Mouse (Mus musculus): ENCODE measurements around the gene Pf4. TPM values are rescaled to one million over a fixed set of nuclear protein-coding genes. Genes with fewer than 3 reads are reported as not detected.

The Pf4 gene
- polyA plus RNA-seq (2012; ENCODE audit: insufficient read depth, low replicate concordance): 1,238 and 4,927 TPM in 2 replicates

- Histone ChIP-seq H3K9me3 (no peaks in the 10 kb centered on the region), H3K4me3 (replicated peaks) (peak within 1 kb of the TSS; percentile 96), H3K36me3 (replicated peaks; ENCODE audit: low read length) (peaks cover 20% of the 10 kb centered on the region), H3K27me3 (replicated peaks) (no peaks in the 10 kb centered on the region), H3K4me1 (peaks cover 87% of the 10 kb centered on the region)
- TF ChIP-seq GATA1 (IDR thresholded peaks at IDR 0.05; ENCODE audit: borderline replicate concordance, low read length) (peak; percentile 88; the same call in 2 of the 3 replicates), FLI1 (IDR thresholded peaks at IDR 0.05; ENCODE audit: low read length) (peak; percentile 79)
Observed at GRCm38 (mm10) chr5:90771880-90772653, at the start of gene Pf4. Gene Pf4 (plus strand): TSS chr5:90772435.

GRCm38 (mm10) chr5:90722656-90723055 is 49.6 kb upstream of the Pf4 start:
- Histone ChIP-seq H3K36me3 (replicated peaks; ENCODE audit: low read length) (no peaks in the 10 kb centered on the region), H3K4me3 (replicated peaks) (no peak overlapping the region), H3K27me3 (replicated peaks) (no peaks in the 10 kb centered on the region), H3K9me3 (no peaks in the 10 kb centered on the region), H3K4me1 (peaks cover 39% of the 10 kb centered on the region)
- TF ChIP-seq GATA1 (IDR thresholded peaks at IDR 0.05; ENCODE audit: borderline replicate concordance, low read length) (no peak; the same call in 2 of the 3 replicates), FLI1 (IDR thresholded peaks at IDR 0.05; ENCODE audit: low read length) (no peak)

- no peaks in the 10 kb centered on the region for H3K36me3 ChIP-seq (replicated peaks; ENCODE audit: low read length)
- H3K4me3 ChIP-seq (replicated peaks): no peak overlapping the region
- peaks cover 19% of the 10 kb centered on the region; the same call in 1 of the 2 replicates for H3K4me1 ChIP-seq
- TF ChIP-seq GATA1 (IDR thresholded peaks at IDR 0.05; ENCODE audit: borderline replicate concordance, low read length): no peak
- no peaks in the 10 kb centered on the region for H3K27me3 ChIP-seq (replicated peaks)
- no peaks in the 10 kb centered on the region for H3K9me3 ChIP-seq
Observed at GRCm38 (mm10) chr5:90728254-90728653, 44.0 kb upstream of the Pf4 start.

GRCm38 (mm10) chr5:90731480-90731879 is 40.8 kb upstream of the Pf4 start:
- no peak for TF ChIP-seq FLI1 (IDR thresholded peaks at IDR 0.05; ENCODE audit: low read length)
- TF ChIP-seq GATA1 (IDR thresholded peaks at IDR 0.05; ENCODE audit: borderline replicate concordance, low read length): no peak
- Histone ChIP-seq H3K36me3 (replicated peaks; ENCODE audit: low read length) (no peaks in the 10 kb centered on the region), H3K27me3 (replicated peaks) (no peaks in the 10 kb centered on the region), H3K4me3 (replicated peaks) (no peak overlapping the region), H3K4me1 (peaks cover 23% of the 10 kb centered on the region), H3K9me3 (no peaks in the 10 kb centered on the region)

- TF ChIP-seq FLI1 (IDR thresholded peaks at IDR 0.05; ENCODE audit: low read length) (no peak), GATA1 (IDR thresholded peaks at IDR 0.05; ENCODE audit: borderline replicate concordance, low read length) (no peak)
- Histone ChIP-seq H3K27me3 (replicated peaks) (no peaks in the 10 kb centered on the region), H3K4me3 (replicated peaks) (peak overlapping the region; percentile 64), H3K36me3 (replicated peaks; ENCODE audit: low read length) (no peaks in the 10 kb centered on the region), H3K4me1 (peaks cover 28% of the 10 kb centered on the region), H3K9me3 (no peaks in the 10 kb centered on the region)
Observed at GRCm38 (mm10) chr5:90742029-90742428, 30.2 kb upstream of the Pf4 start.

DNA sequence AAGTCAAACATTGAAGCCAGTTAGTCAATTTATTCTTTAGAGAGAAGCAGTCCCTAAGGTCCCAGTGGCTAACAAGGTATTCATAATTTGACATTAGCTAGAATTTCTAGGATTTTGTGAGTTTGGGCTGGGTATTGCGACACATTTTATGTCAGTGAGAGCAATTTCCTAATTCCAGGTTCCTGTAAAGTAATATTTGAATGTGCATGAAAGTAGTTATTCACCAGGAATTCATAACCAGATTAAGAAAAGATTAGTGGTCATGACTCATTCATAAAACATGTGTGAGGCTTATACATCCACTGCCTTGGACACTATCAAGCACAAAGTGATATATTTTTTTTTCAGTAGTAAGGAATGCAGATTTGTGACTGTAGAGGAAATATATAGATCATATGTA is 18.3 kb upstream of the Pf4 start:
- no peaks in the 10 kb centered on the region for H3K9me3 ChIP-seq
- TF ChIP-seq GATA1 (IDR thresholded peaks at IDR 0.05; ENCODE audit: borderline replicate concordance, low read length) (no peak), FLI1 (IDR thresholded peaks at IDR 0.05; ENCODE audit: low read length) (no peak)
- H3K4me1 ChIP-seq: peaks cover 21% of the 10 kb centered on the region
- no peaks in the 10 kb centered on the region for H3K36me3 ChIP-seq (replicated peaks; ENCODE audit: low read length)
- H3K4me3 ChIP-seq (replicated peaks): no peak overlapping the region
- H3K27me3 ChIP-seq (replicated peaks): no peaks in the 10 kb centered on the region

DNA sequence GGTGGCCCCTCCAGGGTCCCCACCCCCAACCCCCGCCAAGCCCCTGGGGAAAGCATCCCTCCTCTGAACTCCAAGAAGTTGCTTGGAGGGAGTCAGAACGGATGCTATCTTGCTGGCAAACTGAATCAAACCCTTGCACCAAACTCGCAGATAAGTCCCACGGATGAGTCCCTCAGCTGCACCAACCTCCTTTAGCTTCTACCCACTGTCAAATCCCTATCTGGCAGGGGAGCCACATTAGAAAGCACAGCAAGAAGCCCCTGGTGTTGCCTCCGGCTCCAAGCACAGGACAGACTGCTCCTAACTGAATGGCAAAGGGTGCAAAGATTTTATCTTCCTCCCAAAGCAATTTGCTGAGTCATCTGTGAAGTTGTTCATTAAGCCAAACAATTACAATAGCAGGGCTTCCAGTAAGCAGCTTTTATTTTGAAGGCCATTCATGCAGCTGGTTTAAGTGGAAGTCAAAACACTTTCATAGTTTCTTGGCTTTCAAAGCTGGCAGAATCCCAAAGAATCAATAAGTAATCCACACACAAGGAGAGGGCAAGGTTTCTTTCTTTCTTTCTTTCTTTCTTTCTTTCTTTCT is 14.1 kb upstream of the Pf4 start:
- H3K9me3 ChIP-seq: no peaks in the 10 kb centered on the region
- peaks cover 9% of the 10 kb centered on the region for H3K36me3 ChIP-seq (replicated peaks; ENCODE audit: low read length)
- TF ChIP-seq FLI1 (IDR thresholded peaks at IDR 0.05; ENCODE audit: low read length) (no peak), GATA1 (IDR thresholded peaks at IDR 0.05; ENCODE audit: borderline replicate concordance, low read length) (no peak)
- H3K4me1 ChIP-seq: peaks cover 51% of the 10 kb centered on the region
- no peaks in the 10 kb centered on the region for H3K27me3 ChIP-seq (replicated peaks)
- no peak overlapping the region for H3K4me3 ChIP-seq (replicated peaks)

GRCm38 (mm10) chr5:90759077-90760065 is 12.9 kb upstream of the Pf4 start, which contains the start of gene Cxcl5:
Gene Cxcl5 (plus strand): TSS chr5:90759360.
- Histone ChIP-seq H3K4me1 (peaks cover 64% of the 10 kb centered on the region), H3K36me3 (replicated peaks; ENCODE audit: low read length) (peaks cover 9% of the 10 kb centered on the region), H3K27me3 (replicated peaks) (no peaks in the 10 kb centered on the region), H3K9me3 (no peaks in the 10 kb centered on the region), H3K4me3 (replicated peaks) (peak within 1 kb of the TSS; percentile 93)
- no peak for TF ChIP-seq FLI1 (IDR thresholded peaks at IDR 0.05; ENCODE audit: low read length)
- no peak for TF ChIP-seq GATA1 (IDR thresholded peaks at IDR 0.05; ENCODE audit: borderline replicate concordance, low read length)

GRCm38 (mm10) chr5:90760303-90760702 is 11.9 kb upstream of the Pf4 start:
- TF ChIP-seq GATA1 (IDR thresholded peaks at IDR 0.05; ENCODE audit: borderline replicate concordance, low read length) (no peak), FLI1 (IDR thresholded peaks at IDR 0.05; ENCODE audit: low read length) (no peak)
- Histone ChIP-seq H3K27me3 (replicated peaks) (no peaks in the 10 kb centered on the region), H3K36me3 (replicated peaks; ENCODE audit: low read length) (peaks cover 9% of the 10 kb centered on the region), H3K9me3 (no peaks in the 10 kb centered on the region), H3K4me1 (peaks cover 71% of the 10 kb centered on the region), H3K4me3 (replicated peaks) (peak overlapping the region; percentile 82)
